Mouse (Mus musculus) forebrain, embryonic 14.5 days (tissue): ENCODE results near the gene Tmem184b. TPM values are rescaled to one million over a fixed set of nuclear protein-coding genes. Genes with fewer than 3 reads are reported as not detected.

ENCODE experiments used
- ATAC-seq: fragments of 200-750 bp; cut with Nextera tagmentation; 2 replicates; pipeline ENCODE4 v1.8.0; 2017; ENCODE audit warnings: mild to moderate bottlenecking, moderate library complexity
- DNase-seq: peaks from one replicate; pipeline ENCODE4 v3.0.0-alpha.2; 2015; ENCODE audit warnings: low spot score
- H3K27ac ChIP-seq: fragments of 300-500 bp; sonication (generic); 2 replicates; pipeline ENCODE4 v1.5.1; 2014; ENCODE audit warnings: low read depth, mild to moderate bottlenecking, control low read depth, low read length, moderate library complexity
- H3K27me3 ChIP-seq: fragments of 300-500 bp; sonication (generic); replicated peaks from 2 replicates; pipeline ENCODE4 v1.6.1; 2014; ENCODE audit warnings: low read length, control low read depth, mixed read lengths; ENCODE audit not compliant: control insufficient read depth, insufficient read depth
- H3K36me3 ChIP-seq: fragments of 300-500 bp; sonication (generic); 2 replicates; pipeline ENCODE4 v1.6.1; 2014; ENCODE audit warnings: low read length, control low read depth; ENCODE audit not compliant: control insufficient read depth, insufficient read depth
- H3K4me1 ChIP-seq: fragments of 300-500 bp; sonication (generic); 2 replicates; pipeline ENCODE4 v1.6.1; 2014; ENCODE audit warnings: antibody characterized with exemption, low read length, control low read depth; ENCODE audit not compliant: control insufficient read depth, insufficient read depth
- H3K4me2 ChIP-seq: fragments of 300-500 bp; sonication (generic); 2 replicates; pipeline ENCODE4 v1.6.1; 2014; ENCODE audit warnings: mild to moderate bottlenecking, control low read depth, low read length
- H3K4me3 ChIP-seq: fragments of 300-500 bp; sonication (generic); 2 replicates; pipeline ENCODE4 v1.5.1; 2014; ENCODE audit warnings: low read depth, low read length, control low read depth
- H3K9ac ChIP-seq: fragments of 300-500 bp; sonication (generic); 2 replicates; pipeline ENCODE4 v1.6.1; 2014; ENCODE audit warnings: mild to moderate bottlenecking, low read length, control low read depth, moderate library complexity
- H3K9me3 ChIP-seq: fragments of 300-500 bp; sonication (generic); replicated peaks from 2 replicates; pipeline ENCODE4 v1.6.1; 2016; ENCODE audit warnings: low read length, control low read depth, mixed read lengths; ENCODE audit not compliant: control insufficient read depth
- WGBS: fragments of 180-500 bp; shearing (Covaris S2); extraction: QIAGEN DNeasy Blood & Tissue Kit; methylation state at CpG from one replicate; pipeline ENCODE4 v1.1.7; 2014; 5-methylcytosine and 5-hydroxymethylcytosine counted together
- polyA plus RNA-seq: library from polyadenylated mRNA; unstranded; fragments of >200 nt; fragmentation: Nextera tagmentation; extraction: Ambion mirVana; gene quantifications from 2 replicates; pipeline ENCODE4 v1.2.1, GENCODE M21; 2014

Gene Tmem184b
- polyA plus RNA-seq: 20.3 and 30.6 TPM in 2 replicates

GRCm38 (mm10) chr15:79402836-79403762 lies at the start of gene Tmem184b:
Gene Tmem184b (minus strand): TSS chr15:79403569.
- WGBS: under 1% methylated on average over 78 of the region's 90 CpGs
- Histone ChIP-seq H3K9ac (peak within 1 kb of the TSS; percentile 94), H3K9me3 (no peaks in the 10 kb centered on the region), H3K4me2 (peak within 1 kb of the TSS; percentile 85), H3K27ac (peak within 1 kb of the TSS; percentile 68; the same call in 1 of the 2 replicates), H3K27me3 (no peaks in the 10 kb centered on the region), H3K36me3 (no peaks in the 10 kb centered on the region), H3K4me1 (peaks cover 7% of the 10 kb centered on the region), H3K4me3 (peak within 1 kb of the TSS; percentile 93)
- ATAC-seq (peak; percentile 94), DNase-seq (peak; percentile 91)

DNA sequence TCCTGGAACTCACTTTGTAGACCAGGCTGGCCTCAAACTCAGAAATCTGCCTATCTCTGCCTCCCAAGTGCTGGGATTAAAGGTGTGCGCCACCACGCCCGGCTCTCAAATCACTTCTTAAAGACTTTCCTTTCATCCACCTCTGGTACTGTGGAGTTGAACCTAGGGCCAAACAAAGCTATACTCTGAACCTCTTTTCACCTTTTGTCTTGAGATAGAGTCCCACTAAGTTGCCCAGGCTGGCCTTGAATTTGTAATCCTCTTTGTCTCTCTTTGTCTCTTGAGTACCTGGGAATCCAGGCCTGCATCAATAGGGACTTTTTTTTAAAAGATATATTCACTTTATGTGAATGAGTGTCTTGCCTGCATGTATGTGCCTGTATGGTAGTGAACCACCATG lies 44.7 kb upstream of the Tmem184b start:
- Histone ChIP-seq H3K4me2 (no peak overlapping the region), H3K27ac (no peak overlapping the region), H3K4me3 (no peak overlapping the region), H3K9ac (no peak overlapping the region), H3K9me3 (no peaks in the 10 kb centered on the region), H3K4me1 (no peaks in the 10 kb centered on the region), H3K27me3 (no peaks in the 10 kb centered on the region), H3K36me3 (no peaks in the 10 kb centered on the region)
- ATAC-seq (no peak), DNase-seq (no peak)
- 91% methylated on average over 3 of the region's 3 CpGs for WGBS

DNA sequence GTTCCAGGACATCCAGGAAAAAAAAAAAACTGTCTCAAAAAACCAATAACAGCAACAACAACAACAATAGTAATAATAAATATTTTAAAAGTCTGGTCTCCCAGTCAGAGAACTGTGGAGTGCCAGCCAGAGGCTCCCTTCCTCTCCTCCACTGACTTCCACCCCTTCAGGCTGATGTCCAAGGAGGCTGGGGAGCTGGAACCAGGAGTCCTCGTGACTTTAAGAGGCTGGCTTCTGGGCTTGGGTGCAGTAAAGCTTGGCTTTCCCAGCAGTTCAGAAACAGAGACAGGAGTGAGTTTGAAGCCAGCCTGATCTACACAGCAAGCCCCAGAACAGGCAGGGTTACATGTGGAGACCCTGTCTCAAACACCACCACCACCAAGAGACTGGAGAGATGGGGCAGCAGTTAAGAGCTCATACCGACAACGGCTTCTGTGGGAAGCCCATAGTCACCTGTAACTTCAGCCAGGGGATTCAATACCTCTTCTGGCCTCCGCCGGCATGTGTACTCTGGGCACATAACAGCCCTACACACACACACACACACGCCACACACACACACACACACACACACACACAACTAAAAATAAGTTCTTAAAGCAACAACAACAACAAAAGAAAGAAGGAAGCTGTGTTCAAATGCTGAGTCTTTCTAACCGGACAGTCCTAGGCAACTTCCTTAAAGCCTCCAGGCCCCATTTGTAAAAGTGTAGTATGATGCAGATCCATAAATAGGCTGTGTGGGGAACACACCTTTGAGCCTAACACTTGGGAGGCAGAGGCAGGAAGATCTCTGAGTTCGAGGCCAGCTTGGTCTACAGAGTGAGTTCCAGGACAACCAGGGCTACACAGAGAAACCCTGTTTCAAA lies 42.7 kb upstream of the Tmem184b start:
- Histone ChIP-seq H3K9ac (no peak overlapping the region), H3K9me3 (no peaks in the 10 kb centered on the region), H3K4me1 (no peaks in the 10 kb centered on the region; the same call in 1 of the 2 replicates), H3K4me2 (no peak overlapping the region), H3K27me3 (no peaks in the 10 kb centered on the region), H3K27ac (no peak overlapping the region), H3K4me3 (no peak overlapping the region), H3K36me3 (no peaks in the 10 kb centered on the region)
- ATAC-seq: no peak
- no peak for DNase-seq
- 84% methylated on average over 8 of the region's 8 CpGs for WGBS

DNA sequence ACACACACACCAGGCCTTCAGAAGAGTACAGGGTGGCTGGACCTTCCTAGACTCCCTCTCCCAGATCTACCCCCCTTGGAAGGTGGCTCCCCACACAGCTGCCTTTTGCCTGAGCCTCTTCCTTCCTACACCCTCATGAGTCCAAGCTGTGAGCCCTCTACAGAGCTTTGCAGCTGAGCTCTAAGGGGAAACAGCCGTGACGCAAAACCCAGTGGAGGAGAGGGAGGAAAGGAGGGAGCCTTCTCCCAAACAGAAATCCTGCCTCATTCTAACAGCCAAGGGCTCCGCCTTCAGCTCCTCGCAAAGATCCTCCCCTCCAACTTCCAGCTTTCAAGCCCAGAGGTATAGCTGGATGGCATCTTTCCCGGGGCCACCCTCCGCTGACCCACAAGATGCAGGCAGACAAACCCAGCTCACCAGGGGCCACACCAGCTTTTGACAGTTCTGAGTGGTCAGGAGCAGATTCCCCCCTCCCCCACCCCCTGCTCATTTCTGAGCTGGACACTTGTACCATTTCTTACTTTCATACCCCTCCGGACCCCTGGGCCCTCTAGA lies 40.6 kb upstream of the Tmem184b start:
- Histone ChIP-seq H3K9ac (no peak overlapping the region), H3K4me2 (no peak overlapping the region), H3K4me1 (peaks cover 18% of the 10 kb centered on the region), H3K27me3 (no peaks in the 10 kb centered on the region), H3K9me3 (no peaks in the 10 kb centered on the region), H3K36me3 (no peaks in the 10 kb centered on the region), H3K27ac (no peak overlapping the region), H3K4me3 (no peak overlapping the region)
- ATAC-seq (no peak), DNase-seq (no peak)
- 59% methylated on average over 7 of the region's 7 CpGs for WGBS

- Histone ChIP-seq H3K27me3 (no peaks in the 10 kb centered on the region), H3K27ac (no peak overlapping the region), H3K36me3 (peaks cover 9% of the 10 kb centered on the region), H3K4me3 (no peak overlapping the region), H3K9me3 (no peaks in the 10 kb centered on the region), H3K9ac (no peak overlapping the region), H3K4me2 (no peak overlapping the region; the same call in 1 of the 2 replicates), H3K4me1 (peaks cover 23% of the 10 kb centered on the region)
- no peak for ATAC-seq
- WGBS: 74% methylated on average over 9 of the region's 9 CpGs
- DNase-seq: no peak
Observed at GRCm38 (mm10) chr15:79442961-79443518, 39.7 kb upstream of the Tmem184b start.

GRCm38 (mm10) chr15:79442257-79442611 lies 38.9 kb upstream of the Tmem184b start:
- Histone ChIP-seq H3K9ac (peak overlapping the region; percentile 100), H3K27ac (peak overlapping the region; percentile 98), H3K4me3 (peak overlapping the region; percentile 98), H3K27me3 (no peaks in the 10 kb centered on the region), H3K4me1 (peaks cover 23% of the 10 kb centered on the region), H3K36me3 (peaks cover 17% of the 10 kb centered on the region), H3K9me3 (no peaks in the 10 kb centered on the region), H3K4me2 (peak overlapping the region; percentile 86)
- no peak for ATAC-seq
- no peak for DNase-seq
- WGBS: 2% methylated on average over 6 of the region's 6 CpGs

DNA sequence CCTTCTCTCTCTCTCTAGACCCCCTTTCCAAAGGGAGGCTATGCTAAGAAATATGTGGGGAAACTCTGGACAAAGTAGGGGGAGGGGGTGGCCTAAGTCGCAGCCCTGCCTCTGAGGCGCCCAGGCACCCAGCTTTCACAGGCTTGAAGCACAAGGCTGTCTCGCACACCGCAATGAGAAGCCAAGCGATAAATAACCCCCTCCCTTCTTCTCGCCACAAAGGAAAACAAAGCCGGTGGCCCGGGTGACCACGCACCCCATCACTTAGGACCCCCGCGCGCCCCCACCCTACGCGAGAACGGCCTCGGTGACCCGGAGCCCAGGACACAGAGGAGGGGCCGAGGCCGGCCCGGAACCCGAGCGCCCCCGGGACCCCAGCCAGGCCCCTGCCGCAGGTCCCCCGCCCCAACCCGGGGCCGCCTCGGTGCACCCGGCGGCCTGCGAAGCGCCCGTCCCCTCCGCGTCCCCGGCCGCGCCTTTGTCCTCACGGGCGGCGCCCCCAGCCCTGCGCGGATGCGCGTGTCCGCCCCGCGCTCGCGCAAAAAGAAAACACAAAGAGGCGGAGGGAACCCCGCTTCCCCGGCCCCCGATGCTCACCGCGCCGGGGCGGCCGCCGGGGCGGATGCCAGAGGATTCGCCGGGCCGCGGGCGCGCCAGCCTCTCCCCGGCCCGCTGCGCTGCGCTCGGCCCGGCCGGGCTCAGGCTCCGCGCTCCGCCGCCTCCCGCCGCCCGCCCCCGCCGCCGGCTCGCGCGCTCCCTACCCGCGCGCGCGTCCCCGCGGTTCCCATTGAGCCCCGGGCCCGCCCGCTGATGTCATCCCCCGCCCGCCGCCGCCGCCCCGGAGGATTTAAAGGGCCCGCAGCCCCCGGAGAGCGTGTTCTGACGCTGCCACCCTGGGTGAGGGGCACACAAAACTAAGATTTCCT lies 38.2 kb upstream of the Tmem184b start:
- Histone ChIP-seq H3K4me3 (peak overlapping the region; percentile 98), H3K9me3 (no peaks in the 10 kb centered on the region), H3K4me1 (peaks cover 23% of the 10 kb centered on the region), H3K9ac (peak overlapping the region; percentile 100), H3K36me3 (peaks cover 23% of the 10 kb centered on the region), H3K27ac (peak overlapping the region; percentile 98), H3K4me2 (peak overlapping the region; percentile 86), H3K27me3 (no peaks in the 10 kb centered on the region)
- DNase-seq: peak; percentile 82
- WGBS: under 1% methylated on average over 57 of the region's 107 CpGs
- peak; percentile 81 for ATAC-seq
